Mouse (Mus musculus): Measurements from ENCODE around the gene Fam118a.
"Not testable (repeated sequence)": the region's sequence is repeated elsewhere in the genome, so short reads cannot be mapped to it uniquely, and the experiment has no call there.

The Fam118a gene

GRCm38 (mm10) chr15:85012662-85013054 lies 16.1 kb upstream of the Fam118a start:
- peak; percentile 37 for DNase-seq (ENCODE audit: low spot score)

- DNase-seq (ENCODE audit: low spot score): no peak
Observed at GRCm38 (mm10) chr15:85015771-85016170, 13.0 kb upstream of the Fam118a start.

GRCm38 (mm10) chr15:85016951-85017664 lies 11.6 kb upstream of the Fam118a start, which contains the start of gene Upk3a:
Gene Upk3a, plus strand, starts transcription at chr15:85017141.
- no peak for DNase-seq (ENCODE audit: low spot score)

- DNase-seq (ENCODE audit: low spot score): no peak
Observed at GRCm38 (mm10) chr15:85022211-85022610, 6.5 kb upstream of the Fam118a start.

- no peak for DNase-seq (ENCODE audit: low spot score)
Observed at GRCm38 (mm10) chr15:85026197-85026596, 2.6 kb upstream of the Fam118a start.

- DNase-seq (ENCODE audit: low spot score): no peak
Observed at GRCm38 (mm10) chr15:85027740-85028139, 1.0 kb upstream of the Fam118a start.

GRCm38 (mm10) chr15:85030643-85031042 lies 1.9 kb downstream of the Fam118a start:
- DNase-seq (ENCODE audit: low spot score): not testable (repeated sequence)

GRCm38 (mm10) chr15:85031866-85032265 lies 3.1 kb downstream of the Fam118a start:
- no peak for DNase-seq (ENCODE audit: low spot score)

- DNase-seq (ENCODE audit: low spot score): not testable (repeated sequence)
Observed at GRCm38 (mm10) chr15:85033916-85034315, 5.2 kb downstream of the Fam118a start.

- peak; percentile 96 for DNase-seq (ENCODE audit: low spot score)
Observed at GRCm38 (mm10) chr15:85036566-85037342, 8.0 kb downstream of the Fam118a start.

- no peak for DNase-seq (ENCODE audit: low spot score)
Observed at GRCm38 (mm10) chr15:85037343-85037690, 8.6 kb downstream of the Fam118a start.

- DNase-seq (ENCODE audit: low spot score): no peak
Observed at GRCm38 (mm10) chr15:85041546-85042225, 12.9 kb downstream of the Fam118a start.

- DNase-seq (ENCODE audit: low spot score): peak; percentile 88
Observed at GRCm38 (mm10) chr15:85042361-85042954, 13.7 kb downstream of the Fam118a start.

GRCm38 (mm10) chr15:85043116-85043515 lies 14.4 kb downstream of the Fam118a start:
- DNase-seq (ENCODE audit: low spot score): no peak

GRCm38 (mm10) chr15:85043761-85044160 lies 15.0 kb downstream of the Fam118a start:
- DNase-seq (ENCODE audit: low spot score): no peak

GRCm38 (mm10) chr15:85046230-85046950 lies 17.6 kb downstream of the Fam118a start:
- no peak for DNase-seq (ENCODE audit: low spot score)

- no peak for DNase-seq (ENCODE audit: low spot score)
Observed at GRCm38 (mm10) chr15:85047865-85048264, 19.1 kb downstream of the Fam118a start.

GRCm38 (mm10) chr15:85049758-85050157 lies 21.0 kb downstream of the Fam118a start:
- no peak for DNase-seq (ENCODE audit: low spot score)

- DNase-seq (ENCODE audit: low spot score): no peak
Observed at GRCm38 (mm10) chr15:85054098-85054497, 25.4 kb downstream of the Fam118a start.

- no peak for DNase-seq (ENCODE audit: low spot score)
Observed at GRCm38 (mm10) chr15:85055186-85055585, 26.4 kb downstream of the Fam118a start.

- DNase-seq (ENCODE audit: low spot score): no peak
Observed at GRCm38 (mm10) chr15:85063421-85063820, 34.7 kb downstream of the Fam118a start.

- DNase-seq (ENCODE audit: low spot score): peak; percentile 84
Observed at GRCm38 (mm10) chr15:85070561-85070960, 41.8 kb downstream of the Fam118a start.
